Mouse (Mus musculus): ENCODE data around the gene Tex264. TPM values are rescaled to one million over a fixed set of nuclear protein-coding genes. Genes with fewer than 3 reads are reported as not detected.
"Not testable (repeated sequence)": the region's sequence is repeated elsewhere in the genome, so short reads cannot be mapped to it uniquely, and the experiment has no call there.

Tex264 gene
- total RNA-seq, 2 experiments from 2014 or later: 9.0 to 10.9 TPM

DNA sequence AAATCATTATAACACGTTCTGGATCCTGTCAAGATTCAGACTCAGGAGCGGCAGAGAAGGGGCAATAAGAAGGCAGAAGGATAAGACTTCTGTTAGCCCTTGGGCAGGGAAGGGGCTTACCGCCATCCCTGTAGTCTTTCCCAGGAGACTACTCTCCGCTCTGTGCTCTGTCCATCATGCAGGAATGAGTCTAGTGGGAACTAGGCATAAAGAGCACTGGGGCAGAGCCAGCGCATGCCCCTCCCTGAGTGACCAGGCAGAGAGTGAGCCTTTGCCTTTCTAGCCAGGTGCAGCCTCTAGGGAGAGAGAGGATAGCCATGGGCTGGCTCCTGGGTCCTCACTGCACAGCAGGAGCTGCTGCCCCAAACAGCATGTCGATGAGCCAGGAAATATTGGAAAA is 20.9 kb downstream of the Tex264 start:
- ATAC-seq (replicated peaks; ENCODE audit: low FRiP score, poor library complexity, severe bottlenecking): no peak

DNA sequence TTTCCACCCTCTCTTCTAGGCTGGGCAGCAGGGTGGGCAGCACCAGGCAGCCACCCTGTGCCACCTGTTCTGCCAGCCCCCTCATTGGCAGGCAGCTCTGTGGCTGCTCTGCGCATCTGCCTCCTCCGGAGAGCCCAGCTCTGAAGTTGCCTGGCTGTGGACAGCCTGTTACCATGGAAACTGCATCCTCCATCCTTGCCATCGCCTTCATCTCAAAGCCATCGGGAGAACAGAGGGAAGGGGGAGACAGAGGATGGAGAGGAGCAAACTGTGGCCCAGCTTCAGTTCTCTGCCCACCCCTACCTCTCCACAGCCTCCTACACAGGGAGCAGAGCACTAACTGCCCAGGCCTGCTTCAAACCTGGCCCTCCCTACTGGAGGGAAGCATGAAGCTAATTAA is 21.3 kb downstream of the Tex264 start:
- no peak for ATAC-seq (replicated peaks; ENCODE audit: low FRiP score, poor library complexity, severe bottlenecking)

GRCm38 (mm10) chr9:106663200-106663599 is 22.5 kb downstream of the Tex264 start:
- ATAC-seq (replicated peaks; ENCODE audit: low FRiP score, poor library complexity, severe bottlenecking): no peak

- no peak for ATAC-seq (replicated peaks; ENCODE audit: low FRiP score, poor library complexity, severe bottlenecking)
Observed at GRCm38 (mm10) chr9:106659935-106660334, 25.8 kb downstream of the Tex264 start.

DNA sequence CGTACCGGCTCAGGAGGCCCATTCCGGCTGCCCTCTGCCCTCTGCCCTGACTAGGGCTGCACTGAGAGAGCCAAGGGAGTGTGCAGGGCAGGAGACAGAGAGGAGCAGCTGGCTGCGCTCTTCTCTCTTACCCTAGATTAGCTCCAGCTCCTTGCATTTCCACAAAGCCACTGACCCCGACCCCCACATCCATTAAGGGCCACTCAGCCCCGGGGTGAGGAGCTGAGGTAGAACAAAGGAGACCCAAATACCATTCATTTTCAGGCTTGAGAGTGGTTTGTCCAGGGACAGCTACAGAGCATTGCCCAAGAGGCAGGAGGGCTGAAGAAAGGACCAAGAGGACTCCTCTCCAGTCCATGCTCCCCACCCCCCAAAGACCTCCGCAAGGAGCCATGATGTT is 26.3 kb downstream of the Tex264 start:
- ATAC-seq (replicated peaks; ENCODE audit: low FRiP score, poor library complexity, severe bottlenecking): no peak

DNA sequence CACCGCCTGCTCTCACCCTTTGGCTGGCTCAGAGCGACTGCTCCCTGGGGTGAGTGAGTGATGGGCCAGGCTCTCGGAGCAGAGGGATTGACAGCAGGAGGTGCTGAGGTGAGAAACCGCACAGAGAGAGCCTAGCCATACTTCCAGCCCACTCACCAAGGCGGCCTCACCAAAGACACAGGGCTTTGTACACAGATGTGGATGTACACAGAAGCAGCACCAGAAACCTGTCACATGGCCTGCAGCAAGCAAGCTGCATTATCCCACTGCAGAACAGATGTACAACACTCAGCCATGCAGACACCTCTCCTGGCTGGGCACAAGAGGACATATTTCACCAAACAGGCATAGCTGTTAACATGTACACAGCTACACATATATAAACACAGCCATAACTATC is 28.1 kb downstream of the Tex264 start:
- ATAC-seq (replicated peaks; ENCODE audit: low FRiP score, poor library complexity, severe bottlenecking): no peak

DNA sequence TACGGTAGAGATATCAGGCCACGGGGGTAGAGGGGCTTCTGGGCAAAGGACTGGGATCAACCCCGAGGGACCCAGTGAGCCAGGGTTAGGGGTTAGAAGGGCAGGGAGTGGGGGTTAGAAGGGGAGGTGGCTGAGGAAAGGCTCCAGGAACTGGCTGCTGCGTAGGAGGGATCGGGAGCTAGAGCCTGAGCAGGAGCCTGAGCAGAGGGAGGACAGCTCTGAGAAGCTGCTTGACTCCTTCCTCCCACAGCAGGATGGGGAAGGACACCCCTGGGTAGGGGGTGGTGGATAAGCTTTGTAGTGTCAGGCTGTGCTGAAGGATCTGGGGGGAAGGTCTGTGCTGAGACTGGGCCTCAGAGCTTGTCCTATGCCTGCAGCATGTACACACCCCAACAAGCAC is 28.9 kb downstream of the Tex264 start:
- no peak for ATAC-seq (replicated peaks; ENCODE audit: low FRiP score, poor library complexity, severe bottlenecking)

DNA sequence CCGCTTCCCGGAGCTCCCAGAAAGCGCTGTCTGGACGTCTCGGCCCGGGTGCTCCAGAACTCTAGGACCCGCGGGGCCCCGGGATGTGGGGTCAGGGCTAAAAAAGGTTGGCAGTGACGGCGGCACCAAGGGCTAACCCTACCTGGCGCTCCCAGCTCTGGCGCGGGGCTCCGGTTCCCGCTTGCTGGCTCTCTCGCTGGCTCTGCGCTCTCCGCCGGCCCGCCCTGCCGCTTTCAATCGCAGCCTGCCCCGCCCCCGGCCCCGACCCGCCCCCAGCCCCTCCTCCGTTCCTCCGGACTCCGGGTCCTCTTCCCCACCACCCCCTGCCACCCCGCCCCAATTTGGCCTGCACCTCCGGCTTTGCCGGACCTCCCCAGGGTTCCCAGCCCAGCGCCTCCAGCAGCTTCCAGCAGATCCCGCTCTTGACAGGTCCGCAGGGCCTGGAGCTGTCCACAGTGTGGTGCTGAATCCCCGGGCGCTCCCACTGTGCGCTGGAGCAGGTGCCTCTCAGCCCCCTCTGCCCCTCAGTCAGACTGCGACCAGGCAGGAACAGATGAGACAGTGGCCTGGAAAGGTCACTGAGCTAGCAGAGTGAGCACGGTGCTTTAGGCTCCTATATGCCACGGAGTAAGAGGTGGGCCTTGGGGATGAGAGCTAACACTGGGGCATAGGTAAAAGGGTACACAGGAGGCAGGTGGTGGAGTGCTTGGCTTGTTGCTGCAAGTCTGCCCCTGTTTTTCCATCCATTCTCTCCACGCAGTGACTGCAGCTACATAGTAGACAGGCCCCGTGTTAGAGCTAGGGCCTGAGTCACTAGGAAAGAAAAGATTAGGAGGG is 29.6 kb downstream of the Tex264 start, which contains the start of gene Grm2:
Grm2 (minus strand) TSS at position 199 of the 837 bp plus-strand sequence.
- ATAC-seq (replicated peaks; ENCODE audit: low FRiP score, poor library complexity, severe bottlenecking): no peak

DNA sequence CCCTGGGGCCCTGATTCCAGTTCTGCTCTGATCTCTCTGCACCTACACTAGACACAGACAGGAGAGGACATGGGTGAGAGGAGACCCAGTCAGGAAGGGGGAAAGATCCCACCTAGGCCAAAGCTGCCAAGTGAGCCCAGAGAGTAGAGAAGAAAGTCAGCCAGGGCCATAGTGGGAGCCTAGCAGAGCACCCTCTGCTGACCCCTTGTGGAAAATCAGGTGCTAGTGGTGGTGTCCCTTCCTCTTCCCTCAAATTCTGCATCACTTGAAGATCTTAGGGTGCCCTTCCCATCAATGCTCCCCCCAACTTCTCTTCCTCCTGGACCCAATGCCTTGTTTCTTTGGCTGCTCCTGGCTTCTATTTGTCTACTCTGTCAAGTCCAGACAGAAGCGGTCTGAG is 33.0 kb downstream of the Tex264 start:
- no peak for ATAC-seq (replicated peaks; ENCODE audit: low FRiP score, poor library complexity, severe bottlenecking)

GRCm38 (mm10) chr9:106647226-106647625 is 38.5 kb downstream of the Tex264 start:
- ATAC-seq (replicated peaks; ENCODE audit: low FRiP score, poor library complexity, severe bottlenecking): no peak

GRCm38 (mm10) chr9:106645684-106646271 is 39.9 kb downstream of the Tex264 start:
- no peak for ATAC-seq (replicated peaks; ENCODE audit: low FRiP score, poor library complexity, severe bottlenecking)

- no peak for ATAC-seq (replicated peaks; ENCODE audit: low FRiP score, poor library complexity, severe bottlenecking)
Observed at GRCm38 (mm10) chr9:106643787-106644186, 41.9 kb downstream of the Tex264 start.

GRCm38 (mm10) chr9:106643128-106643527 is 42.6 kb downstream of the Tex264 start:
- ATAC-seq (replicated peaks; ENCODE audit: low FRiP score, poor library complexity, severe bottlenecking): peak; percentile 74

DNA sequence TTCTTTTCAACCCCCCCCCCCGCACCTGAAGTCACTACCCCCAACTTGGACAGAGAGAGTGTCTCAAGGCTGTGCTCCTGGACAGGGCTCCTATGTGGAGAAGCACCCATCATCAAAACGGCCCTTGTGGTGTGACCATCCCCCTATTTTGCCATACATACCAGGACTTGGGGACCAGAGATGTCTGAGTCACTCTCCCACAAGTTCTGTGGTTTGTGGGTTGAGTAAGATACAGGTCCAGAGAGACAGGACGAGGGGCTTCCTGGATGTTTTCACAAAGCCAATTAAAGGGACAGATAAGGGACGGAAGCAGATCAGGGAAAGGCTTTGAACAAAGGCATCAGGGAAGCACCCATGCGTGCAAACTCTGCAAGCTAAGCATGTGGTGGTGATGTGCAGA is 44.4 kb downstream of the Tex264 start:
- ATAC-seq (replicated peaks; ENCODE audit: low FRiP score, poor library complexity, severe bottlenecking): no peak

DNA sequence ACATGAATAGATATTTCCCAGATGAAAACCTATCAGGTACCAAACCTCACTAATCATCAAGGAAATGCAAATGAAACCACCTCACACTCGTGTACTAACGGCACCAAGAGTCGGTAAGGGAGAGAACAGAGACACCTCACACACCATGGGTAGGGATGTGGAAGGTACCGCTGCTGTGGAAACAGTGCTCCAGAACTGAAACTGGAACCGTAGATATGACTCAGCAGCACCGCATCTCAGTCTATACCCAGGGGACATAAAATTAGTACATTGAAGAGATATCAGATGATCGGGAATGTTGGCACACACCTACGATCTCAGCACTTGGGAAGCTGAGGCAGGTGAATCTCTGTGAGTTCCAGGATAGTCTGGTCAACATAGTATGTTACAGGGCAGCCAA is 47.6 kb downstream of the Tex264 start:
- no peak for ATAC-seq (replicated peaks; ENCODE audit: low FRiP score, poor library complexity, severe bottlenecking)

DNA sequence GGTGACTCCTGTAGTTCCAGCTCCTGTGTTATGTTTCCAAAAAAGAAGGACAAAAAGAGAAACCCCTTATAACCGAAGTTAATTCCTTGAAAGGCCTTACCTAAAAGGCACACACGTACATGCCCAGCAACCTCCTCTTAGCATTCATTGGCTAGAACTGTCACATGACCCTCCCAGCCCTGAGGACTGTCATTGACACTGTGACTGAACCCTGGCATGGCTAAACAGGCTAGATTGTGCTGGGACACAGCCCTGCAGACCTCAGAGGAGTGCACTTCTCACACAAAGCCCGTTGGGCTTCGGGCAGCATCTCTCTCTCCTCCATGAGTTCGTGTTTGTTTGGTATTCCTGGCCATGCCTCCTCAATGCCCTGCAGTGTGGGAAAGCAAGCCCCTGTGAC is 53.5 kb downstream of the Tex264 start:
- no peak for ATAC-seq (replicated peaks; ENCODE audit: low FRiP score, poor library complexity, severe bottlenecking)

DNA sequence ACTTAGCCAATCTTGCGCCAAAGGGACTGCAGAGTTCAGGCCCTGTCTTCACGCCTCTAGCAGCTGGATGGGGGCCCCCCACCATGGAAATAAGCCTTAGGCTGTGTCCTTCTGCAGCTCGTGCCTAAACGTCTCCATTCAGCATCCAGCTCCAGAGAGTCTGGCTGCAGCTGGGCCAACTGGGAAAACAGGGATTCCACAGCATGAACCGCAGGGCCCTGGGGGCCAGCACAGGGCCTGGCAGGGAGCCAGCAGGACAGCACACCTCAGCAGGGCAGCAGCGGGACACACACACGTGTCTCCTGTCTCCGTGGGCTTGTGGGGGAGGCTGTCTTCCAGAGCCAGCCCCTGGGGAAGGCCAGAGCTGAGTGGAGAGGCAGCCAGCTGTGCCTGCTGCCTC is 57.9 kb downstream of the Tex264 start:
- ATAC-seq (replicated peaks; ENCODE audit: low FRiP score, poor library complexity, severe bottlenecking): not testable (repeated sequence)

DNA sequence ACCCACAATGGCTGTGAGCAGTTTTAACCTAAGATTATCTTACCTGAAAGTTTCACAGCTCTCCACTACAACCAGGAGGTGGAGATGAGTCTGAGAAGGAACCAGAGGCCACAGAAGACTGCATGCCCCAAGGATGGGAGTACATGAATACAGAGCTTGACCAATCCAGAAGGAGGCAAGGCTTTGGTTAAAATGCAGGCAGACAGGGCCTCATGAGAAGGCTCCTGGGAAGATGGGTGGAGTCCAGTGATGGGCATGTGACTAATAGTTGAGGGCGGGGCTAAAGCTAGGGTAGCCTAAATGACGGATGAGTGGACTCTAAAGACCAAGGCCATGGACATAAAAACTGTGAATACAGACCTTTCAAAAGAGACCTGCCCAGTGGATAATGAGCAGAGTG is 59.4 kb downstream of the Tex264 start, which contains the start of gene Iqcf6:
Iqcf6 (plus strand) TSS at position 301 of the 400 bp plus-strand sequence.
- no peak for ATAC-seq (replicated peaks; ENCODE audit: low FRiP score, poor library complexity, severe bottlenecking)

- ATAC-seq (replicated peaks; ENCODE audit: low FRiP score, poor library complexity, severe bottlenecking): no peak
Observed at GRCm38 (mm10) chr9:106617496-106617895, 68.2 kb downstream of the Tex264 start.

DNA sequence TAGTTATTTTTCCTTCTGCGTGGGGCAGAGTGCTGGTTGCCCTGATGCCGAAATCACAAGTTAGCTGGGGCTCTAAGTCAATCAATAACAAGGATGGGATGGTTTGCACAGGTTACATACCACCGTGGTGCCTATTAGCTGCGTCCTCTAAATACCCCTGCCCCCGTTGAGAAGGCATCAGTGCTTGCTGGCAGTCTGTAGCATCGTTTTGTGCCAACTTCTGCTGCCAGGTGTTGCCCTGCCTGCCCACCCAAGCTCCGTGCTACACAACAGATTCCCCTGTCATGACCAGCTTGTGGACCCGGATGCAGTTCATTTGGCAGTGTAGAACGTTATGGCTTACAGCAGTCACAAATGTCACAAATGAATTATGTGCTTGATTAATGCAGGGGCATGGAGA is 69.4 kb downstream of the Tex264 start:
- no peak for ATAC-seq (replicated peaks; ENCODE audit: low FRiP score, poor library complexity, severe bottlenecking)

DNA sequence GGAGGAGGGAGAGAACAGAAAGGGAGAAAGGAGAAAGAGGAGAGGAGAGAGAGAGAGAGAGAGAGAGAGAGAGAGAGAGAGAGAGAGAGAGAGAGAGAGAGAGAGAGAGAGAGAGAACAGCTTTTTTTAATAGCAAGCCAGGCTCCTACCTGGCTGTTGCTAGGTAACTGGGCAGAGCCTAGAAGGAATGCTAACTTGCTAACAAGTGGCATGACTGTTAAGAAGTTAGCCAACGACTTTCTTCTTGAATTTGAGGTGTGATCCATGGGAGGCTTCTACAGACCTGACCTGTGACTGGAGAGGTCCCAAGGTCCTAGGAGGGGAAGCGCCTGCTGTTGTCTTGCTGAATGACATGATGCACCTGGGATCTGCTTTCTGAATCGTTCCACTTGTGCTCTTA is 71.1 kb downstream of the Tex264 start:
- ATAC-seq (replicated peaks; ENCODE audit: low FRiP score, poor library complexity, severe bottlenecking): no peak
